Mouse (Mus musculus) heart, embryonic 14.5 days (tissue): ENCODE data around the gene Ms4a4b. TPM values are rescaled to one million over a fixed set of nuclear protein-coding genes. Genes with fewer than 3 reads are reported as not detected.

Experiments used
- ATAC-seq: fragments of 200-750 bp; cut with Nextera tagmentation; 2 replicates; pipeline ENCODE4 v1.8.0; 2017; ENCODE audit warnings: low read depth, moderate TSS enrichment; ENCODE audit not compliant: insufficient number of reproducible peaks, insufficient read depth, low FRiP score
- H3K27ac ChIP-seq, 2 experiments: fragments of 200-500 bp in 1 of 2; fragments of 300-500 bp in 1 of 2; sonication (generic) in 1 of 2; replicated peaks in 1 of 2; 2 replicates each; pipeline ENCODE4 v1.5.1; 2012 to 2014; ENCODE audit warnings: low read depth in 2 of 2, low read length in 2 of 2, control low read depth in 1 of 2, mild to moderate bottlenecking in 1 of 2, mixed read lengths in 1 of 2; ENCODE audit not compliant: control insufficient read depth in 1 of 2, insufficient read depth in 1 of 2
- H3K27me3 ChIP-seq: fragments of 300-500 bp; sonication (generic); 2 replicates; pipeline ENCODE4 v1.6.1; 2014; ENCODE audit warnings: mild to moderate bottlenecking, low read length, control low read depth; ENCODE audit not compliant: control insufficient read depth, insufficient read depth
- H3K36me3 ChIP-seq: fragments of 300-500 bp; sonication (generic); 2 replicates; pipeline ENCODE4 v1.6.1; 2014; ENCODE audit warnings: mild to moderate bottlenecking, control low read depth, low read length, mixed read lengths; ENCODE audit not compliant: control insufficient read depth, insufficient read depth
- H3K4me1 ChIP-seq, 2 experiments: fragments of 200-500 bp in 1 of 2; fragments of 300-500 bp in 1 of 2; sonication (generic) in 1 of 2; 2 replicates each; pipeline ENCODE4 v1.6.1; 2012 to 2014; ENCODE audit warnings: low read length in 2 of 2, control low read depth in 1 of 2, mixed read lengths in 1 of 2; ENCODE audit not compliant: control insufficient read depth in 2 of 2, insufficient read depth in 2 of 2
- H3K4me2 ChIP-seq: fragments of 300-500 bp; sonication (generic); 2 replicates; pipeline ENCODE4 v1.6.1; 2014; ENCODE audit warnings: mild to moderate bottlenecking, low read length
- H3K4me3 ChIP-seq, 2 experiments: fragments of 200-500 bp in 1 of 2; fragments of 300-500 bp in 1 of 2; sonication (generic) in 1 of 2; 2 replicates each; pipeline ENCODE4 v1.5.1; 2012 to 2014; ENCODE audit warnings: low read length in 2 of 2, mild to moderate bottlenecking in 2 of 2, control low read depth in 1 of 2, low read depth in 1 of 2, moderate library complexity in 1 of 2; ENCODE audit not compliant: control insufficient read depth in 1 of 2, insufficient read depth in 1 of 2
- H3K9ac ChIP-seq: fragments of 300-500 bp; sonication (generic); 2 replicates; pipeline ENCODE4 v1.6.1; 2014; ENCODE audit warnings: mild to moderate bottlenecking, low read length
- H3K9me3 ChIP-seq: fragments of 300-500 bp; sonication (generic); 2 replicates; pipeline ENCODE4 v1.6.1; 2016; ENCODE audit warnings: low read length, control low read depth; ENCODE audit not compliant: control insufficient read depth
- WGBS: fragments of 180-500 bp; shearing (Covaris S2); extraction: QIAGEN DNeasy Blood & Tissue Kit; methylation state at CpG from one replicate; pipeline ENCODE4 v1.1.7; 2014; 5-methylcytosine and 5-hydroxymethylcytosine counted together
- polyA plus RNA-seq: library from polyadenylated mRNA; unstranded; fragments of >200 nt; fragmentation: Nextera tagmentation; extraction: Ambion mirVana; gene quantifications from 2 replicates; pipeline ENCODE4 v1.2.1, GENCODE M21; 2014

The Ms4a4b gene
- polyA plus RNA-seq, result not detected in 2 replicates

- H3K36me3 ChIP-seq, result no peaks in the 10 kb centered on the region
- H3K9me3 ChIP-seq, result no peaks in the 10 kb centered on the region
- H3K27me3 ChIP-seq, result no peaks in the 10 kb centered on the region
- no peak for ATAC-seq
- no peak within 1 kb of the TSS for H3K27ac ChIP-seq
- H3K4me3 ChIP-seq, result no peak within 1 kb of the TSS
- H3K4me2 ChIP-seq, result no peak within 1 kb of the TSS
- H3K4me1 ChIP-seq, result no peaks in the 10 kb centered on the region
- no peak within 1 kb of the TSS for H3K9ac ChIP-seq
These were observed at the start of gene Ms4a4b for GRCm38 (mm10) chr19:11443338-11443737. TSS of gene Ms4a4b (plus strand) at chr19:11443553.

- ATAC-seq, result no peak
- H3K4me3 ChIP-seq, result no peak overlapping the region
- H3K4me1 ChIP-seq, result no peaks in the 10 kb centered on the region
- no peaks in the 10 kb centered on the region for H3K9me3 ChIP-seq
- H3K9ac ChIP-seq, result no peak overlapping the region
- no peak overlapping the region for H3K4me2 ChIP-seq
- no peak overlapping the region for H3K27ac ChIP-seq
- no peaks in the 10 kb centered on the region for H3K27me3 ChIP-seq
- H3K36me3 ChIP-seq, result no peaks in the 10 kb centered on the region
These were observed 47.6 kb upstream of the Ms4a4b start for GRCm38 (mm10) chr19:11395769-11396168.

- Histone ChIP-seq H3K9me3 (no peaks in the 10 kb centered on the region), H3K4me3 (no peak within 1 kb of the TSS), H3K27ac (no peak within 1 kb of the TSS), H3K36me3 (no peaks in the 10 kb centered on the region), H3K27me3 (no peaks in the 10 kb centered on the region), H3K4me1 (no peaks in the 10 kb centered on the region), H3K4me2 (no peak within 1 kb of the TSS), H3K9ac (no peak within 1 kb of the TSS)
- no peak for ATAC-seq
- 70% methylated on average over 3 of the region's 3 CpGs for WGBS
These were observed 38.8 kb upstream of the Ms4a4b start, which contains the start of gene Ms4a4c for GRCm38 (mm10) chr19:11404527-11404926. TSS of gene Ms4a4c (plus strand) at chr19:11404770.

- Histone ChIP-seq H3K27me3 (no peaks in the 10 kb centered on the region), H3K9ac (no peak overlapping the region), H3K9me3 (no peaks in the 10 kb centered on the region), H3K27ac (no peak overlapping the region), H3K4me2 (no peak overlapping the region), H3K4me3 (no peak overlapping the region), H3K4me1 (no peaks in the 10 kb centered on the region), H3K36me3 (no peaks in the 10 kb centered on the region)
- ATAC-seq, result no peak
These were observed 35.9 kb upstream of the Ms4a4b start for GRCm38 (mm10) chr19:11407428-11407827.

- Histone ChIP-seq H3K4me3 (no peak overlapping the region), H3K27me3 (no peaks in the 10 kb centered on the region), H3K27ac (no peak overlapping the region), H3K36me3 (no peaks in the 10 kb centered on the region), H3K9ac (no peak overlapping the region), H3K9me3 (no peaks in the 10 kb centered on the region), H3K4me2 (no peak overlapping the region), H3K4me1 (no peaks in the 10 kb centered on the region)
- ATAC-seq, result no peak
- 68% methylated on average over 1 of the region's 1 CpGs for WGBS
These were observed 34.8 kb upstream of the Ms4a4b start for GRCm38 (mm10) chr19:11408591-11408990.

GRCm38 (mm10) chr19:11411640-11412039 lies 31.7 kb upstream of the Ms4a4b start:
- H3K36me3 ChIP-seq, result no peaks in the 10 kb centered on the region
- H3K4me2 ChIP-seq, result no peak overlapping the region
- no peak overlapping the region for H3K9ac ChIP-seq
- 54% methylated on average over 1 of the region's 1 CpGs for WGBS
- H3K27me3 ChIP-seq, result no peaks in the 10 kb centered on the region
- no peaks in the 10 kb centered on the region for H3K9me3 ChIP-seq
- no peak overlapping the region for H3K27ac ChIP-seq
- H3K4me3 ChIP-seq, result no peak overlapping the region
- ATAC-seq, result no peak
- no peaks in the 10 kb centered on the region for H3K4me1 ChIP-seq

- H3K27me3 ChIP-seq, result no peaks in the 10 kb centered on the region
- ATAC-seq, result no peak
- H3K4me3 ChIP-seq, result no peak overlapping the region
- no peaks in the 10 kb centered on the region for H3K4me1 ChIP-seq
- H3K9me3 ChIP-seq, result no peaks in the 10 kb centered on the region
- WGBS, result 81% methylated on average over 1 of the region's 1 CpGs
- H3K36me3 ChIP-seq, result no peaks in the 10 kb centered on the region
- H3K4me2 ChIP-seq, result no peak overlapping the region
- H3K9ac ChIP-seq, result no peak overlapping the region
- H3K27ac ChIP-seq, result no peak overlapping the region
These were observed 29.3 kb upstream of the Ms4a4b start for GRCm38 (mm10) chr19:11414084-11414483.

GRCm38 (mm10) chr19:11415581-11415980 lies 27.8 kb upstream of the Ms4a4b start:
- no peak for ATAC-seq
- H3K9me3 ChIP-seq, result no peaks in the 10 kb centered on the region
- no peaks in the 10 kb centered on the region for H3K4me1 ChIP-seq
- H3K9ac ChIP-seq, result no peak overlapping the region
- H3K36me3 ChIP-seq, result no peaks in the 10 kb centered on the region
- 69% methylated on average over 3 of the region's 3 CpGs for WGBS
- H3K27ac ChIP-seq, result no peak overlapping the region
- H3K4me3 ChIP-seq, result no peak overlapping the region
- H3K4me2 ChIP-seq, result no peak overlapping the region
- no peaks in the 10 kb centered on the region for H3K27me3 ChIP-seq
